Mouse (Mus musculus): ENCODE measurements around the gene Rapgef6.
"Not testable (repeated sequence)": the region's sequence is repeated elsewhere in the genome, so short reads cannot be mapped to it uniquely, and the experiment has no call there.

Rapgef6 gene

GRCm38 (mm10) chr11:54592585-54592984 is 69.9 kb downstream of the Rapgef6 start:
- DNase-seq: no peak

GRCm38 (mm10) chr11:54594049-54594448 is 71.4 kb downstream of the Rapgef6 start:
- DNase-seq: no peak

GRCm38 (mm10) chr11:54595053-54595452 is 72.4 kb downstream of the Rapgef6 start:
- no peak for DNase-seq

- DNase-seq: no peak
Measured at GRCm38 (mm10) chr11:54595905-54596555, 73.4 kb downstream of the Rapgef6 start.

GRCm38 (mm10) chr11:54597902-54598447 is 75.3 kb downstream of the Rapgef6 start:
- no peak for DNase-seq

GRCm38 (mm10) chr11:54601121-54601520 is 78.5 kb downstream of the Rapgef6 start:
- DNase-seq: no peak

- DNase-seq: not testable (repeated sequence)
Measured at GRCm38 (mm10) chr11:54602764-54603163, 80.1 kb downstream of the Rapgef6 start.

- no peak for DNase-seq
Measured at GRCm38 (mm10) chr11:54604415-54604814, 81.8 kb downstream of the Rapgef6 start.

GRCm38 (mm10) chr11:54613628-54614027 is 91.0 kb downstream of the Rapgef6 start:
- DNase-seq: no peak

GRCm38 (mm10) chr11:54614560-54614959 is 91.9 kb downstream of the Rapgef6 start:
- DNase-seq: no peak

GRCm38 (mm10) chr11:54618841-54619240 is 96.2 kb downstream of the Rapgef6 start:
- no peak for DNase-seq

GRCm38 (mm10) chr11:54621725-54622124 is 99.1 kb downstream of the Rapgef6 start:
- DNase-seq: no peak

- DNase-seq: no peak
Measured at GRCm38 (mm10) chr11:54626905-54627304, 104.3 kb downstream of the Rapgef6 start.

- no peak for DNase-seq
Measured at GRCm38 (mm10) chr11:54646420-54646819, 123.8 kb downstream of the Rapgef6 start.

- no peak for DNase-seq
Measured at GRCm38 (mm10) chr11:54648573-54648972, 125.9 kb downstream of the Rapgef6 start.

GRCm38 (mm10) chr11:54655420-54655819 is 132.8 kb downstream of the Rapgef6 start:
- no peak for DNase-seq

GRCm38 (mm10) chr11:54673575-54674298 is 151.1 kb downstream of the Rapgef6 start:
- no peak for DNase-seq

- no peak for DNase-seq
Measured at GRCm38 (mm10) chr11:54675792-54676489, 153.3 kb downstream of the Rapgef6 start.

- DNase-seq: no peak
Measured at GRCm38 (mm10) chr11:54679141-54679540, 156.5 kb downstream of the Rapgef6 start.

GRCm38 (mm10) chr11:54684831-54685230 is 162.2 kb downstream of the Rapgef6 start:
- DNase-seq: no peak

GRCm38 (mm10) chr11:54690171-54690570 is 167.5 kb downstream of the Rapgef6 start:
- no peak for DNase-seq

GRCm38 (mm10) chr11:54691179-54691578 is 168.5 kb downstream of the Rapgef6 start:
- no peak for DNase-seq

- no peak for DNase-seq
Measured at GRCm38 (mm10) chr11:54693696-54694095, 171.0 kb downstream of the Rapgef6 start.

All from thymus, postnatal 36 days (tissue).